Mouse (Mus musculus): ENCODE data around the gene Rita1. TPM values are rescaled to one million over a fixed set of nuclear protein-coding genes. Genes with fewer than 3 reads are reported as not detected.

Gene Rita1
- polyA plus RNA-seq, 1 experiment from 2014 or later = 8.3 TPM

DNA sequence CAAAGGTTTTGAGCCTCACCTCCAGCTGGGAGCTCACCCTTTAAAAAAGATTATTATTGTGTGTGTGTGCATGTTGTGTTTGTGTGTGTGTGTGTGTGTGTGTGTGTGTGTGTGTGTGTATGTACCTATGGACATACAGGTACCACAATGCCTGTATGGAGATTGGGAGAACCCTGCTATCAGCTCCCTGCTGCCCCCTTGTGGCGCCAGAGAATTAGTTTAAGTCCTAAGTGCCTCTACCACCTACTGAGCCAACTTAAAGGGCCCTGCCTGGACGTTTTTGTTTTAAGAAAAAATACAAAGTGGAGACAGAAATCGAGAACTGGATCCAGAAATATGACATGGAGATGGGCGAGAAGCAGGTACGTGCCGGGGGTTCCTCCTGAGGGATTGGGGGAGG lies 7.5 kb downstream of the Rita1 start:
- Histone ChIP-seq H3K27ac (replicated peaks; ENCODE audit: low read depth, low read length) (no peak overlapping the region), H3K9ac (replicated peaks; ENCODE audit: low read length) (no peak overlapping the region), H3K4me1 (ENCODE audit: control insufficient read depth, insufficient read depth, low read length) (no peaks in the 10 kb centered on the region), H3K36me3 (replicated peaks; ENCODE audit: control insufficient read depth, insufficient read depth, low read depth, low read length) (no peaks in the 10 kb centered on the region), H3K9me3 (replicated peaks; ENCODE audit: control insufficient read depth, low read length) (no peaks in the 10 kb centered on the region), H3K4me2 (ENCODE audit: low read depth, low read length) (peak overlapping the region; percentile 27), H3K27me3 (ENCODE audit: control insufficient read depth, insufficient read depth, low read length) (no peaks in the 10 kb centered on the region), H3K4me3 (ENCODE audit: low read depth, low read length) (peak overlapping the region; percentile 20)
- 0 out of 2 replicates have a peak, but pooled peaks have one; percentile 5 for ATAC-seq (replicated peaks; ENCODE audit: insufficient number of reproducible peaks, low FRiP score, low TSS enrichment, low read depth)
- DNase-seq (ENCODE audit: low spot score) = peak; percentile 92
- 3% methylated on average over 6 of the region's 6 CpGs for WGBS

DNA sequence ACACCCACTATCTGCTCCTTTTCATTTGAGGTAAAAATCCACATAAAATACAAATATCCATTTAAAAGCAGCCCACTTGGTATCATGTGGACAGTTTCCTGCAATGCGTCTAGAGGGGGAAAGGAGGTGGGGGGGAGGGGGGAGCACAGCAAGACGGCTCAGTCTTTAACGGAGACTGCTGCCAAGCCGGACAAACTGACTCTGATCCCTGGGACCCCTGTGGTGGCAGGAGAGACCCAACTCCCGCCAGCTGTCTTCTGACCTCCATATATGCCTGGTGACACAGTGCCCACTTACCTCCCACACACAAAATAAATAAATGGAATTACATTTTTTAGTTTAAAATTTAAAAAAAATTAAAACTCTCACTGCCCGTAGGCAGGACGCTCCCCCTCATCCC lies 8.9 kb downstream of the Rita1 start:
- WGBS = 57% methylated on average over 7 of the region's 7 CpGs
- Histone ChIP-seq H3K9me3 (replicated peaks; ENCODE audit: control insufficient read depth, low read length) (no peaks in the 10 kb centered on the region), H3K9ac (replicated peaks; ENCODE audit: low read length) (no peak overlapping the region), H3K4me2 (ENCODE audit: low read depth, low read length) (no peak overlapping the region), H3K27me3 (ENCODE audit: control insufficient read depth, insufficient read depth, low read length) (no peaks in the 10 kb centered on the region), H3K4me3 (ENCODE audit: low read depth, low read length) (no peak overlapping the region), H3K36me3 (replicated peaks; ENCODE audit: control insufficient read depth, insufficient read depth, low read depth, low read length) (no peaks in the 10 kb centered on the region), H3K4me1 (ENCODE audit: control insufficient read depth, insufficient read depth, low read length) (no peaks in the 10 kb centered on the region), H3K27ac (replicated peaks; ENCODE audit: low read depth, low read length) (no peak overlapping the region)
- DNase-seq (ENCODE audit: low spot score) (no peak), ATAC-seq (replicated peaks; ENCODE audit: insufficient number of reproducible peaks, low FRiP score, low TSS enrichment, low read depth) (no peak)

DNA sequence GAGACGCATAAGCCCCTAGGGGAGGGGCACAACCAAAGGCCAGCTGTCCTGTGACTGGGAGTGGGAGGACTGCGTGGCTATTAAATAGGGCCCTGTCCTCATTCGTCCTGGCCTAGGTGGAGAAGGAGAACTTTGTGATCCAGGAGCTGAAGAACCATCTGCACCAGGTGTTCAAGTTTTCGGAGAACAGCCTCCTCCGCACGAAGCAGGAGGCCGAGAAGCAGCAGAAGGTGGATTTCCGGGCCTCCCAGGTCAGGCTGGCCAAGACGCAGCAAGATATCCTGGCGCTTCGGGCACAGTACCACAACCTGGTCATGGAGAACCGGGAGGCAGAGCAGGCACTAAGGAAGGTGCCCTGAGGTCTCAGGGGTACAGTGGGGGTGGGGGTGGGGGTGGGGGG lies 10.2 kb downstream of the Rita1 start:
- Histone ChIP-seq H3K9me3 (replicated peaks; ENCODE audit: control insufficient read depth, low read length) (no peaks in the 10 kb centered on the region), H3K4me3 (ENCODE audit: low read depth, low read length) (no peak overlapping the region), H3K4me2 (ENCODE audit: low read depth, low read length) (no peak overlapping the region), H3K9ac (replicated peaks; ENCODE audit: low read length) (no peak overlapping the region), H3K4me1 (ENCODE audit: control insufficient read depth, insufficient read depth, low read length) (no peaks in the 10 kb centered on the region), H3K36me3 (replicated peaks; ENCODE audit: control insufficient read depth, insufficient read depth, low read depth, low read length) (no peaks in the 10 kb centered on the region), H3K27me3 (ENCODE audit: control insufficient read depth, insufficient read depth, low read length) (no peaks in the 10 kb centered on the region), H3K27ac (replicated peaks; ENCODE audit: low read depth, low read length) (no peak overlapping the region)
- DNase-seq (ENCODE audit: low spot score) = no peak
- 87% methylated on average over 12 of the region's 12 CpGs for WGBS
- ATAC-seq (replicated peaks; ENCODE audit: insufficient number of reproducible peaks, low FRiP score, low TSS enrichment, low read depth) = no peak

DNA sequence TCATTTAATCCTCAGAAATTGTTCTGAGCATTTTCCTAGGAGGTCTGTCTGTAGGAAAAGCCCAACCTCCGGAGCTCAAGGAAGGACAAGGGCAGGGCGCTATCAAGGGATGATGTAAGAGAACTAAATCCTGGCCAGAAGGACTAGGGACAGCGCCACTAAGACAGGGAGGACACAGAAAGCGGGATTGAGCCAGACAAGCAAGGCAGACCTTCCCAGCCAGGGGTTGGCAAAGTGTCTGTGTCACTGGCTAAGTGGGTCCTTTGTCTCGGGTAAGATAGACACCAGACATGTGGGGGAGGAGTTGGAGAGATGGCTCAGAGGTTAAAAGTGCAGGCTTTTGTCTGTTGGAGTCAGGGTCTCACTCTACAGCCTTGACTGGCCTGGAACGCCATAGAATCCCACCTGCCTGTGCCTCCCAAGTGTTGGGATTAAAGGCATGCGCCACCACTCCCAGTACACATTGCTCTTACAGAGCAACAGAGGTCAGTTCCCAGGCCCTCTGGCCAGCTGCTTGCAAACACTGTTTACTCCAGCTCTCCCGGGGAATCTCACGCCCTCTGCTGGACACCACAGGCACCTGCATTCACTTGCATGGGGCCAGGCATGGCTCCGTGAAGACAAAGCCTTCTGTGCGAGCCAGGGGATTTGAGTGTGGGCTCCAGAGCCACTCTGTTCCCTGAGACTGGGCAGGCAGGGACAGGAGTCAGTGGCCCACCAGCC lies 11.3 kb downstream of the Rita1 start:
- 55% methylated on average over 11 of the region's 11 CpGs for WGBS
- Histone ChIP-seq H3K4me3 (ENCODE audit: low read depth, low read length) (no peak overlapping the region), H3K4me1 (ENCODE audit: control insufficient read depth, insufficient read depth, low read length) (no peaks in the 10 kb centered on the region), H3K9me3 (replicated peaks; ENCODE audit: control insufficient read depth, low read length) (no peaks in the 10 kb centered on the region), H3K27me3 (ENCODE audit: control insufficient read depth, insufficient read depth, low read length) (no peaks in the 10 kb centered on the region), H3K27ac (replicated peaks; ENCODE audit: low read depth, low read length) (no peak overlapping the region), H3K4me2 (ENCODE audit: low read depth, low read length) (no peak overlapping the region), H3K9ac (replicated peaks; ENCODE audit: low read length) (no peak overlapping the region), H3K36me3 (replicated peaks; ENCODE audit: control insufficient read depth, insufficient read depth, low read depth, low read length) (no peaks in the 10 kb centered on the region)
- DNase-seq (ENCODE audit: low spot score) (no peak), ATAC-seq (replicated peaks; ENCODE audit: insufficient number of reproducible peaks, low FRiP score, low TSS enrichment, low read depth) (no peak)

DNA sequence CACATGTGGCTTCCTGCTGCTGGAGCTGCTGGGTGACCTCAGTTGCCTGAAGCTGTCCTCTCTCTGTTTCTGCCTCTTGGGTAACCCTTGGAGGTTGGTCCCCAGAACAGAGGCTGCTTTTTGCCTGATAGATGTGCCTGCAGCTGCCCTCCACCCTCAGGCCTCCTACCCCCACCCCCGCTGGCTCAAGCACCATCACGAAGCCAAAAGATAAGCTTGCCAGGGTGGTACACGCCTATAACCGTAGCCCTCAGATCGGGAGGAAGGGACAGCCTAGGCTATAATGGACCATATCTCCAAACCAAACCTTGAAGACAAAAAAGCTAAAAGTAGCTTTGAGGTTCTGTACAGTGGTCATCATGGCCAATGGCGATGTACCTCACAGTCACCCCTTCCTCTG lies 12.8 kb downstream of the Rita1 start:
- DNase-seq (ENCODE audit: low spot score) (no peak), ATAC-seq (replicated peaks; ENCODE audit: insufficient number of reproducible peaks, low FRiP score, low TSS enrichment, low read depth) (no peak)
- Histone ChIP-seq H3K4me3 (ENCODE audit: low read depth, low read length) (no peak overlapping the region), H3K27me3 (ENCODE audit: control insufficient read depth, insufficient read depth, low read length) (no peaks in the 10 kb centered on the region), H3K4me1 (ENCODE audit: control insufficient read depth, insufficient read depth, low read length) (no peaks in the 10 kb centered on the region), H3K9me3 (replicated peaks; ENCODE audit: control insufficient read depth, low read length) (no peaks in the 10 kb centered on the region), H3K36me3 (replicated peaks; ENCODE audit: control insufficient read depth, insufficient read depth, low read depth, low read length) (no peaks in the 10 kb centered on the region), H3K4me2 (ENCODE audit: low read depth, low read length) (no peak overlapping the region), H3K9ac (replicated peaks; ENCODE audit: low read length) (no peak overlapping the region), H3K27ac (replicated peaks; ENCODE audit: low read depth, low read length) (no peak overlapping the region)
- WGBS = 94% methylated on average over 6 of the region's 6 CpGs

DNA sequence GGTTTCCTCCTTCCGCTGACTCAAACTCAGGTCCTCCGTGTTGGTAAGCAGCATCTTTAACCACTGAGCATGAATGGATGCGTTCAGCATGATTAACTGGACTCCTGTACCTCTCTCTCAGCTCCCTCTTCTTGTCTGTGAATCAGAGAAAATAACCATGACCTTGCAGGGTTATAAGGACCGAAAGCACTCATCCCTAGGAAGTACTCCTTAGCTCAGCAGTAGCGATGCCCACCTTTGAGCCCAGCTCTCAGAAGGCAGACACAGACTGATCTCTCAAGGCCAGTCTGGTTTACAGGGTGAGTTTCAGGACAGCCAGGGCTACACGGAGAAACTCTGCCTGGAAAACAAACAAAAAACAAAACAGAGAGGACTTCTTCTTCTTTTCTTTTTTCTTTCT lies 17.9 kb downstream of the Rita1 start:
- Histone ChIP-seq H3K36me3 (replicated peaks; ENCODE audit: control insufficient read depth, insufficient read depth, low read depth, low read length) (no peaks in the 10 kb centered on the region), H3K4me2 (ENCODE audit: low read depth, low read length) (no peak overlapping the region), H3K9me3 (replicated peaks; ENCODE audit: control insufficient read depth, low read length) (no peaks in the 10 kb centered on the region), H3K9ac (replicated peaks; ENCODE audit: low read length) (no peak overlapping the region), H3K27ac (replicated peaks; ENCODE audit: low read depth, low read length) (no peak overlapping the region), H3K4me1 (ENCODE audit: control insufficient read depth, insufficient read depth, low read length) (no peaks in the 10 kb centered on the region), H3K27me3 (ENCODE audit: control insufficient read depth, insufficient read depth, low read length) (no peaks in the 10 kb centered on the region), H3K4me3 (ENCODE audit: low read depth, low read length) (no peak overlapping the region)
- ATAC-seq (replicated peaks; ENCODE audit: insufficient number of reproducible peaks, low FRiP score, low TSS enrichment, low read depth) (no peak), DNase-seq (ENCODE audit: low spot score) (no peak)
- WGBS = 83% methylated on average over 6 of the region's 6 CpGs

DNA sequence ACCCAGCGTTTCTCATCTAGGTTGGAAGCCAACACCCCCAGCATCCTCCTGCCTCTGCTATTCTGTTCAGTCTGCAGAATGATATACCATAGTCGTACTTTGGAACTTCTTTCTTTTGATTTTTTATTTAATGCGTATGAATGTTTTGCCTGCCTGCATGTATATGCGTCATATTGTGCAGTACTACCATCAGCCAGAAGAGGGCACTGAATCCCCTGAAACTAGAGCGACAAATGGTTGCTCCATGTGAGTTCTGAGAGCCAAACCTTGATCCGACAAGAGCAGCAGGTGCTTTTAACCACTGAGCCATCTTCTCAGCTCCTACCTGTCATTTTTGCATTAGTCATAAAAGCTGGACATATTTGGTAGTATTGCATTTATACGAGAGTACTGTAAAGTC lies 20.2 kb downstream of the Rita1 start:
- WGBS = 66% methylated on average over 7 of the region's 7 CpGs

DNA sequence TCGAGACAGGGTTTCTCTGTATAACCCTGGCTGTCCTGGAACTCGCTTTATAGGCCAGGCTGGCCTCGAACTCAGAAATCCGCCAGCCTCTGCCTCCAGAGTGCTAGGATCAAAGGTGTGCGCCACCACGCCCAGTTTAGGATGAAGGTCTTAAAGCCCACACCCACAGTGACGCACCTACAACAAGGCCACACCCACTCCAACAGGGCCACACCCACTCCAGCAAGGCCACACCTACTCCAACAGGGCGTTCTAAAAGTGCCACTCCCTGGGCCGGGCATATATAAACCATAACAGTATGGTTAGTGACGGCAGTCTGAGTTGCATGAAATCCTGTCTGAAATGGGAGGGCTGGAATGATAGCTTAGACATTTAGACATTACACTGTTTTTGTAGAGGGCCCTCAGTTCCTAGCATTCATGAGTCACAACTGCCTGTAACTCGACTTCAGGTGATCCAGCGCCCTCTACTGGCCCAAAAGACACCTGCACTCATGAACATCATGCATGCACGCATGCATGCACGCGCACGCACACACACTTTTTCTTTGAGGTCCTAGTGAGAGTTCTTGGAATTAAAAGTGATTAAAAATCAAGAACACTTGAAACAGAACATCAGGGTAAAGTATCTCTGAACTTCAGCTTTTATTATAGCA lies 21.9 kb downstream of the Rita1 start:
- no peaks in the 10 kb centered on the region for H3K36me3 ChIP-seq (replicated peaks; ENCODE audit: control insufficient read depth, insufficient read depth, low read depth, low read length)
- DNase-seq (ENCODE audit: low spot score) (peak; percentile 26), ATAC-seq (replicated peaks; ENCODE audit: insufficient number of reproducible peaks, low FRiP score, low TSS enrichment, low read depth) (no peak)
- H3K4me2 ChIP-seq (ENCODE audit: low read depth, low read length) = no peak overlapping the region
- no peaks in the 10 kb centered on the region for H3K4me1 ChIP-seq (ENCODE audit: control insufficient read depth, insufficient read depth, low read length)
- H3K9ac ChIP-seq (replicated peaks; ENCODE audit: low read length) = no peak overlapping the region
- no peaks in the 10 kb centered on the region for H3K27me3 ChIP-seq (ENCODE audit: control insufficient read depth, insufficient read depth, low read length)
- H3K9me3 ChIP-seq (replicated peaks; ENCODE audit: control insufficient read depth, low read length) = no peaks in the 10 kb centered on the region
- no peak overlapping the region for H3K27ac ChIP-seq (replicated peaks; ENCODE audit: low read depth, low read length)
- no peak overlapping the region for H3K4me3 ChIP-seq (ENCODE audit: low read depth, low read length)
- WGBS = 73% methylated on average over 16 of the region's 16 CpGs

More for the DNA sequence above, 20.2 kb downstream of the Rita1 start:
- no peak overlapping the region for H3K4me3 ChIP-seq (ENCODE audit: low read depth, low read length)
- peak; percentile 13 for DNase-seq (ENCODE audit: low spot score)
- H3K27ac ChIP-seq (replicated peaks; ENCODE audit: low read depth, low read length) = no peak overlapping the region
- no peak for ATAC-seq (replicated peaks; ENCODE audit: insufficient number of reproducible peaks, low FRiP score, low TSS enrichment, low read depth)
- H3K4me2 ChIP-seq (ENCODE audit: low read depth, low read length) = no peak overlapping the region
- H3K4me1 ChIP-seq (ENCODE audit: control insufficient read depth, insufficient read depth, low read length) = no peaks in the 10 kb centered on the region
- no peaks in the 10 kb centered on the region for H3K36me3 ChIP-seq (replicated peaks; ENCODE audit: control insufficient read depth, insufficient read depth, low read depth, low read length)
- H3K27me3 ChIP-seq (ENCODE audit: control insufficient read depth, insufficient read depth, low read length) = no peaks in the 10 kb centered on the region
- H3K9ac ChIP-seq (replicated peaks; ENCODE audit: low read length) = no peak overlapping the region
- H3K9me3 ChIP-seq (replicated peaks; ENCODE audit: control insufficient read depth, low read length) = no peaks in the 10 kb centered on the region
